Mouse (Mus musculus) testis, adult 2 months (tissue): ENCODE data around the gene Ticam1.

Experiments used
- CTCF ChIP-seq: fragments of 200-500 bp; IDR thresholded peaks from 2 replicates; pipeline ENCODE4 v1.5.1; 2012; ENCODE audit warnings: low read depth, mild to moderate bottlenecking, inconsistent platforms, low read length, moderate library complexity; ENCODE audit not compliant: control insufficient read depth, insufficient read depth, insufficient replicate concordance
- POLR2A ChIP-seq: fragments of 200-500 bp; IDR thresholded peaks from 2 replicates; pipeline ENCODE4 v1.6.1; 2012; ENCODE audit warnings: low read depth, mild to moderate bottlenecking, inconsistent platforms, low read length, moderate library complexity; ENCODE audit not compliant: control insufficient read depth

DNA sequence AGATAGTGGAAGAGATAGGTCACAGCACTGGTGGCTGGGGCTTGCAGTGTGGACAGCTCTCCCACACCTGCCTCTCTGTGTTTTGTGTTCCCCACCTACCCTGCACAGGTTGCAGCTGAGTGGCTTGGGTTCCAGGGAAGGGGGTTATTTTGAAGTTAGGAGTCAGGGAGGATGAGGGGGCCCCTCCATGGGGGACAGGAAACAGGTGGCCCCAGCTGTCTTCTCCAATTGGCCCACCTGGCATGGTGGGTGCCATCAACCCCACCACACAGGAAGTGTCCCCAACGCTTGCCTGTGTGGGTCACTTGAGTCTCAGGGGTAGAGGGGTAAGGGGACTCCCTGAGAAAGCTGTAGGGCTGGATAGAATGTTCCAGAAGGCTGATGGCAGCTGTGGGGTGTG, 16.7 kb upstream of the Ticam1 start:
- TF ChIP-seq POLR2A (no peak), CTCF (no peak)
